Mouse (Mus musculus) gonadal fat pad, adult 2 months (tissue): ENCODE results near the gene Clec1b. TPM values are rescaled to one million over a fixed set of nuclear protein-coding genes. Genes with fewer than 3 reads are reported as not detected.

Source experiments
- DNase-seq: peaks from one replicate; pipeline ENCODE4 v3.0.0-alpha.2; 2012; ENCODE audit warnings: low read depth
- polyA plus RNA-seq: library from polyadenylated mRNA; depleted of rRNA; stranded (reverse); fragments of >200 nt; gene quantifications from 2 replicates; pipeline ENCODE4 v1.2.3, GENCODE M21; 2012; rRNA removed

Gene Clec1b
- polyA plus RNA-seq, 1 experiment = not detected

GRCm38 (mm10) chr6:129414177-129414576, 17.1 kb downstream of the Clec1b start:
- no peak for DNase-seq

- DNase-seq = no peak
Measured at GRCm38 (mm10) chr6:129422311-129422710, 25.2 kb downstream of the Clec1b start.

- DNase-seq = no peak
Measured at GRCm38 (mm10) chr6:129423040-129423733, 26.1 kb downstream of the Clec1b start.

- DNase-seq = no peak
Measured at GRCm38 (mm10) chr6:129423734-129424072, 26.6 kb downstream of the Clec1b start.

GRCm38 (mm10) chr6:129425217-129425616, 28.1 kb downstream of the Clec1b start:
- no peak for DNase-seq

- no peak for DNase-seq
Measured at GRCm38 (mm10) chr6:129425812-129426211, 28.7 kb downstream of the Clec1b start.

GRCm38 (mm10) chr6:129427281-129427680, 30.2 kb downstream of the Clec1b start:
- DNase-seq = no peak

- DNase-seq = no peak
Measured at GRCm38 (mm10) chr6:129434239-129434638, 37.1 kb downstream of the Clec1b start.

GRCm38 (mm10) chr6:129436025-129436424, 38.9 kb downstream of the Clec1b start:
- no peak for DNase-seq

- DNase-seq = no peak
Measured at GRCm38 (mm10) chr6:129438033-129438432, 40.9 kb downstream of the Clec1b start.

- no peak for DNase-seq
Measured at GRCm38 (mm10) chr6:129449743-129450142, 52.6 kb downstream of the Clec1b start.

GRCm38 (mm10) chr6:129451411-129452039, 54.4 kb downstream of the Clec1b start, which contains the start of gene Clec1a:
TSS of gene Clec1a (minus strand) at chr6:129452000.
- DNase-seq = no peak

Other genes starting within 250 kb of the Clec1b start
- gene Clec2d, start 216.7 kb upstream of the Clec1b start, polyA plus RNA-seq = 56.0 and 78.2 TPM in 2 replicates
- gene Cd69, start 121.9 kb upstream of the Clec1b start, polyA plus RNA-seq = 0.16 and 0.47 TPM in 2 replicates
- 1.5 and 2.9 TPM in 2 replicates for gene 4922502D21Rik, start 65.5 kb upstream of the Clec1b start, polyA plus RNA-seq
- gene Clec12a, start 54.6 kb upstream of the Clec1b start, polyA plus RNA-seq = 2.1 and 2.7 TPM in 2 replicates
- gene Clec12b, start 11.4 kb upstream of the Clec1b start, polyA plus RNA-seq = 0.09 and 0.20 TPM in 2 replicates
- 0.78 and 0.98 TPM in 2 replicates for gene Clec9a, start 11.6 kb downstream of the Clec1b start, polyA plus RNA-seq
- gene Clec1a, start 54.7 kb downstream of the Clec1b start, polyA plus RNA-seq = 1.2 and 2.3 TPM in 2 replicates
- 0.15 and 0.16 TPM in 2 replicates for gene Olr1, start 109.9 kb downstream of the Clec1b start, polyA plus RNA-seq
- 0.07 and 0.33 TPM in 2 replicates for gene Tmem52b, start 115.3 kb downstream of the Clec1b start, polyA plus RNA-seq
- 103 and 116 TPM in 2 replicates for gene Gabarapl1, start 135.9 kb downstream of the Clec1b start, polyA plus RNA-seq
- gene Klre1, start 180.6 kb downstream of the Clec1b start, polyA plus RNA-seq = 0.18 and 0.20 TPM in 2 replicates
- gene Klrd1, start 194.5 kb downstream of the Clec1b start, polyA plus RNA-seq = 0.16 and 0.37 TPM in 2 replicates
- 0.47 and 0.58 TPM in 2 replicates for gene Klrk1, start 226.6 kb downstream of the Clec1b start, polyA plus RNA-seq
- 0.34 TPM in 1 of 2 replicates, not detected in the other for gene Klrc3, start 246.0 kb downstream of the Clec1b start, polyA plus RNA-seq